Mouse (Mus musculus): ENCODE measurements at regions not wholly inside any gene's neighbourhood (a gene's known extent, or its start where the extent isn't known, plus 50 kb on each side); places are given as distances from the start of the nearest gene placed in this dataset.

GRCm38 (mm10) chr13:60105286-60105685, 71.9 kb downstream of the Gas1 start:
- no peak for TF ChIP-seq CTCF (IDR thresholded peaks at IDR 0.05; ENCODE audit: low read depth)
- no peak for TF ChIP-seq EP300 (IDR thresholded peaks at IDR 0.05; ENCODE audit: low read depth)
